ENCODE assay signal across 8 mouse cellular contexts in genomic region chr11:103362054-103362432, GRCm38 (mm10). TPM values are rescaled to one million over a fixed set of nuclear protein-coding genes. Genes with fewer than 3 reads are reported as not detected.
DNase-seq lines count a peak whose midpoint lies in the region; ATAC-seq and TF ChIP-seq lines count a peak whose summit lies in the region.

No protein-coding gene starts in this region.

- peak overlapping the region; percentile 78 for H3K9ac ChIP-seq in heart, embryonic 13.5 days
- H3K9ac ChIP-seq in limb, embryonic 14.5 days (ENCODE audit: low read depth, low read length, severe bottlenecking) = no peak overlapping the region
- no peak overlapping the region for H3K9ac ChIP-seq in midbrain, embryonic 14.5 days (replicated peaks; ENCODE audit: low read length)

- H3K4me3 ChIP-seq in G1E (ENCODE audit: low read depth, low read length) = peak overlapping the region; percentile 73
- H3K4me3 ChIP-seq in heart, embryonic 13.5 days = peak overlapping the region; percentile 62
- H3K4me3 ChIP-seq in limb, embryonic 14.5 days (replicated peaks; ENCODE audit: low read length) = peak overlapping the region; percentile 47
- peak overlapping the region; percentile 30; the same call in 1 of the 2 replicates for H3K4me3 ChIP-seq in midbrain, embryonic 14.5 days (replicated peaks; ENCODE audit: low read depth, low read length)

- WGBS in heart, embryonic 13.5 days = 4% methylated on average over 13 of the region's 13 CpGs
- WGBS in limb, embryonic 14.5 days = 4% methylated on average over 13 of the region's 13 CpGs
- 2% methylated on average over 13 of the region's 13 CpGs for WGBS in midbrain, embryonic 14.5 days

- peaks cover 56% of the 10 kb centered on the region for H3K4me1 ChIP-seq in G1E (ENCODE audit: insufficient read depth, low read depth, low read length)
- peaks cover 49% of the 10 kb centered on the region for H3K4me1 ChIP-seq in heart, embryonic 13.5 days
- peaks cover 12% of the 10 kb centered on the region; the same call in 1 of the 2 replicates for H3K4me1 ChIP-seq in limb, embryonic 14.5 days (ENCODE audit: control insufficient read depth, insufficient read depth, low read length)
- H3K4me1 ChIP-seq in midbrain, embryonic 14.5 days (ENCODE audit: control insufficient read depth, insufficient read depth, low read length) = peaks cover 12% of the 10 kb centered on the region

- peaks cover 49% of the 10 kb centered on the region for H3K27me3 ChIP-seq in G1E (ENCODE audit: insufficient read depth, low read length)
- H3K27me3 ChIP-seq in heart, embryonic 13.5 days (replicated peaks) = peaks cover 90% of the 10 kb centered on the region
- peaks cover 68% of the 10 kb centered on the region for H3K27me3 ChIP-seq in limb, embryonic 14.5 days (ENCODE audit: control insufficient read depth, insufficient read depth, low read length)
- H3K27me3 ChIP-seq in midbrain, embryonic 14.5 days (ENCODE audit: control insufficient read depth, insufficient read depth, low read length) = peaks cover 63% of the 10 kb centered on the region

- no peak for TF ChIP-seq POLR2A in limb, embryonic 14.5 days (IDR thresholded peaks at IDR 0.05; ENCODE audit: borderline replicate concordance, extremely low read depth, insufficient read depth, insufficient read length)

- H3K4me2 ChIP-seq in heart, embryonic 13.5 days = peak overlapping the region; percentile 84
- peak overlapping the region; percentile 82 for H3K4me2 ChIP-seq in limb, embryonic 14.5 days (replicated peaks; ENCODE audit: low read depth, low read length, severe bottlenecking)
- H3K4me2 ChIP-seq in midbrain, embryonic 14.5 days (ENCODE audit: low read length) = peak overlapping the region; percentile 55; the same call in 1 of the 2 replicates

- no peak for TF ChIP-seq CTCF in G1E (IDR thresholded peaks at IDR 0.05; ENCODE audit: low read depth, low read length)

- H3K36me3 ChIP-seq in G1E (replicated peaks) = peaks cover 59% of the 10 kb centered on the region
- H3K36me3 ChIP-seq in heart, embryonic 13.5 days = peaks cover 17% of the 10 kb centered on the region
- peaks cover 9% of the 10 kb centered on the region for H3K36me3 ChIP-seq in limb, embryonic 14.5 days (ENCODE audit: control insufficient read depth, insufficient read depth, low read length)
- peaks cover 5% of the 10 kb centered on the region for H3K36me3 ChIP-seq in midbrain, embryonic 14.5 days (ENCODE audit: control insufficient read depth, insufficient read depth, low read length)

- peak; percentile 85 for DNase-seq in A20 (ENCODE audit: low read depth, low spot score)
- no peak for DNase-seq in G1E (ENCODE audit: low spot score)
- no peak for DNase-seq in limb, embryonic 14.5 days (ENCODE audit: low spot score)
- no peak for DNase-seq in midbrain, embryonic 14.5 days
- DNase-seq in right cerebral cortex, postnatal 14 days = no peak
- DNase-seq in layer of hippocampus, postnatal 14 days (ENCODE audit: low spot score in 2 of 2) = no peak
- no peak for DNase-seq in urinary bladder, adult 18-20 months (ENCODE audit: low spot score in 2 of 2)

- peak overlapping the region; percentile 77 for H3K27ac ChIP-seq in heart, embryonic 13.5 days (replicated peaks)
- H3K27ac ChIP-seq in limb, embryonic 14.5 days (replicated peaks; ENCODE audit: low read depth, low read length) = no peak overlapping the region
- no peak overlapping the region for H3K27ac ChIP-seq in midbrain, embryonic 14.5 days (replicated peaks; ENCODE audit: low read depth, low read length)

- ATAC-seq in G1E (ENCODE audit: extremely low read depth, insufficient number of reproducible peaks, low FRiP score, poor library complexity, severe bottlenecking) = 0 out of 2 replicates have a peak, but pooled peaks have one; percentile 24
- no peak for ATAC-seq in heart, embryonic 13.5 days (ENCODE audit: extremely low read depth, insufficient number of reproducible peaks, low FRiP score, low TSS enrichment)
- no peak for ATAC-seq in limb, embryonic 14.5 days (ENCODE audit: low FRiP score, low read depth)
- ATAC-seq in midbrain, embryonic 14.5 days (ENCODE audit: low FRiP score, low TSS enrichment) = no peak

- peaks cover 15% of the 10 kb centered on the region for H3K9me3 ChIP-seq in G1E (replicated peaks)
- no peaks in the 10 kb centered on the region for H3K9me3 ChIP-seq in heart, embryonic 13.5 days
- no peaks in the 10 kb centered on the region for H3K9me3 ChIP-seq in limb, embryonic 14.5 days (ENCODE audit: control insufficient read depth, low read length)
- H3K9me3 ChIP-seq in midbrain, embryonic 14.5 days (ENCODE audit: control insufficient read depth, low read length) = no peaks in the 10 kb centered on the region

RNA-seq across cellular contexts. Expression of gene Arhgap27, which starts 1.4 kb away (rescaled TPM):
- 5.2 and 8.0 TPM in 2 replicates for total RNA-seq in G1E (2014; fragmentation: Nextera tagmentation)
- 11.2 and 12.6 TPM in 2 replicates for total RNA-seq in G1E (2017)
- 11.5 and 13.2 TPM in 2 replicates for polyA plus RNA-seq in G1E (2012)
- 5.6 and 5.8 TPM in 2 replicates for polyA plus RNA-seq in heart, embryonic 13.5 days (2015; fragmentation: Nextera tagmentation; extraction: Ambion mirVana)
- polyA plus RNA-seq in limb, embryonic 14.5 days (2012; rRNA removed) = 14.1 and 16.7 TPM in 2 replicates
- polyA plus RNA-seq in limb, embryonic 14.5 days (2014; fragmentation: Nextera tagmentation; extraction: Ambion mirVana) = 8.4 and 9.4 TPM in 2 replicates
- 2.1 and 4.0 TPM in 2 replicates for polyA plus RNA-seq in midbrain, embryonic 14.5 days (2014; fragmentation: Nextera tagmentation; extraction: Ambion mirVana)
- 10 to 100 TPM in 1 of 2 experiments, 1 to 10 TPM in 1; 9.8 to 10.1 TPM for total RNA-seq in layer of hippocampus, postnatal 14 days (2021)

RNA-seq across cellular contexts. Expression of gene Plekhm1, which starts 50.4 kb away (rescaled TPM):
- total RNA-seq in G1E (2014; fragmentation: Nextera tagmentation) (27.1 and 35.1 TPM in 2 replicates), G1E (2017) (8.9 and 9.4 TPM in 2 replicates)
- polyA plus RNA-seq in G1E (2012) = 11.7 and 12.0 TPM in 2 replicates
- polyA plus RNA-seq in heart, embryonic 13.5 days (2015; fragmentation: Nextera tagmentation; extraction: Ambion mirVana) = 4.8 and 5.3 TPM in 2 replicates
- 11.8 and 13.9 TPM in 2 replicates for polyA plus RNA-seq in limb, embryonic 14.5 days (2012; rRNA removed)
- 9.6 and 10.7 TPM in 2 replicates for polyA plus RNA-seq in limb, embryonic 14.5 days (2014; fragmentation: Nextera tagmentation; extraction: Ambion mirVana)
- polyA plus RNA-seq in midbrain, embryonic 14.5 days (2014; fragmentation: Nextera tagmentation; extraction: Ambion mirVana) = 8.0 and 11.6 TPM in 2 replicates
- 10 to 100 TPM; 17.0 to 17.7 TPM for total RNA-seq in layer of hippocampus, postnatal 14 days (2021)
